Mouse (Mus musculus) 3T3-L1 (cell line): Measurements from ENCODE around the gene 1700021F05Rik.

ENCODE experiments used
- DNase-seq: peaks from one replicate; pipeline ENCODE4 v3.0.0-alpha.2; 2015; ENCODE audit warnings: low read depth, low spot score

Gene 1700021F05Rik

DNA sequence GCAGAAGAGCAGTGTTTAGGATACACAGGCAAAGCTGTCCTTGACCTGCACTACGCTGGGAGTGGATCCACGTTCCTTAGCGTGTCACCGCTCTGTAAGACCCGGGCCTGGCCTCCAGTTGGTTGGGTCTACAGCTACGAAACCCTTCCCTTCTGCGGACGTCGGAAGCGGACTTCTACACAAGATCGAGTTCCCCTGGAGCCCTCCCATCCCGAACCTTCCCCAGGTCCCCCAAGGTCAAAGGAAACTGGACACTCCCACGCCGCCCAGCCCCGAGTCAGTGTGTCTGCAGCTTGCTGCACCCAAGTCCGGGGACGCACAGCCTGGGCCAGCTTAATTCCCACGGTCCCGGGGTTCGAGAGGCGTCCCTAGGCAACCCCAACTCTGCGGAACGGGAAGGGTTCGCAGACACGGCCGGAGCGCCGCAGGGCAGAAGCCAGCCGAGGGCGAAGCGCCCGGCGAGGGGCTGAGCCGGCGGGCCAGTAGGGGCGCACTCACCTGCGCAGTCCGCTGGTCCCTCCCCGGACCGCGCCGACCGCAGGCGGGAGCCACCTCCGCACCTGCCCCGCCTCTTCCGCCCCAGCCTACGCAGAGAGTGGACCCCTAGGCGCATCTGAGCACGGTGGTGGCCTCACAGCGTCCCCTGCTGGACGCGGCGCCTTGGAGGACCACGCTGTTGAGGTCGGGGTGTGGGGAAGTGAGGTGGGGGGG is at the start of gene 1700021F05Rik:
TSS of gene 1700021F05Rik (minus strand) at position 553 of the 711 bp plus-strand sequence.
- DNase-seq: peak; percentile 90

GRCm38 (mm10) chr10:43588470-43589177 is 47.8 kb upstream of the 1700021F05Rik start:
- no peak for DNase-seq

- DNase-seq: no peak
Observed at GRCm38 (mm10) chr10:43584538-43584937, 43.7 kb upstream of the 1700021F05Rik start.

DNA sequence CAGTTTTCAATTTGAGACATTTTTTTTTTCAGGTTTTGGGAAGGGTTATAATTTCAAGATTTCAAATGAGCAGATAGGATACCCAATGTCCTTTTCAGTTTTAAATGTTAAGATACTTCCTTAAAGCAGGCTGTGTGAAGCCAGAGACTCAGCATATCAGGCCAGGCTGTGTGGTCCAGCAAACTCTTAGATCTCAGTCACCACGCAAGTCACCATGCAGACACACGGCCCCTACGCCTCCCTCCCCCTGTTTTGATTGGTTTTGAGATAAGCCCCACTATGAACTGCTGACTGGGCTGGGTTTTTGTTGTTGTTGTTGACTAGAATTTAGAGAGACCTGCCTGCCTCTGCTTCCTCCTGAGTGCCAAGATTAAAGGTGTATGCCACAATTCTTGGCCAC is 40.5 kb upstream of the 1700021F05Rik start:
- DNase-seq: no peak

GRCm38 (mm10) chr10:43580649-43581078 is 39.9 kb upstream of the 1700021F05Rik start:
- no peak for DNase-seq

DNA sequence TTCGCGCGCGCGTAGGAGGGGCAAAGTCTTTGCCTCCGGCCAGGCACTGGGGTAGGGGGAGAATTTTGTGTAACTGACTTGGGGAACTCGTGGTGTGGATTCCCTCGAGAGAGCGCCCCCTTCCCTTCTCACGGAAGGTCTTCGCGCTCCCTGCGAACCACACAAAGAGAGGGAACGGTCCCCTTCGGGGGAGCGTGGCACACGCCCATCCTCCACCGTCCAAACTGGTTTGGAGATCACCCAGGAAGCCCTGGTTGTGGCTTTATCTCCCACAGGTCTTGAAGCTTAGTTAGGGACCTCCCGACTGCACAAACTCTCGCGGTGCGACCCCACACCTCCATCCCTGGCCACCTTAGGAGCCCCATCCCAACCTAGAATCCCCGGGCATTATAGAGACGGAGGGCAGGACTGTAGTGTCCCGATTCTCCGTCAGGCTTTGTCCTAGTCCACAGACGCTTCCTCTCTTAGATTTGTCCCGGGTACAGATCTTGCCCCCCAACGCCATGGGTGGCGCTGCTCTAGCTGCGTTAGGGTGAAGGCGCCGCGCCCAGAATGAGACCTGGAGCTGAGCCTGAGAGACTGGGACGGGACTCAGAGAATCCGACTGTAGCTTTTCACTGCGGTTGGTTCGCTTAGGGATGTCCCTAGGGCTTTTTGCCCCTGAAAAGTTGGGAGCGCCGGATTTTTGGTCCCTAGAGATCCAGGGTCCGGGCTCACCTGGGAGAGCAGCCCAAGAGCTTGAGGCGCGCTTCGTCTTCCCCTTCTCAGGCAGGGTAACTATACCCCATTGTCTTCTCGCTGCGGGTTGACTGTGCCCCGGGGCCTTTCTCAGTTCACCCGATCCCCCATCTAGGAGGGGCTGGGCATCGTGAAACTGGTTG is 38.8 kb upstream of the 1700021F05Rik start:
- no peak for DNase-seq

GRCm38 (mm10) chr10:43578754-43579380 is 38.1 kb upstream of the 1700021F05Rik start:
- DNase-seq: no peak

- DNase-seq: peak; percentile 28
Observed at GRCm38 (mm10) chr10:43578366-43578753, 37.6 kb upstream of the 1700021F05Rik start.

- DNase-seq: no peak
Observed at GRCm38 (mm10) chr10:43577997-43578331, 37.2 kb upstream of the 1700021F05Rik start, which contains the start of gene Cd24a. Gene Cd24a (plus strand): TSS chr10:43578284.

DNA sequence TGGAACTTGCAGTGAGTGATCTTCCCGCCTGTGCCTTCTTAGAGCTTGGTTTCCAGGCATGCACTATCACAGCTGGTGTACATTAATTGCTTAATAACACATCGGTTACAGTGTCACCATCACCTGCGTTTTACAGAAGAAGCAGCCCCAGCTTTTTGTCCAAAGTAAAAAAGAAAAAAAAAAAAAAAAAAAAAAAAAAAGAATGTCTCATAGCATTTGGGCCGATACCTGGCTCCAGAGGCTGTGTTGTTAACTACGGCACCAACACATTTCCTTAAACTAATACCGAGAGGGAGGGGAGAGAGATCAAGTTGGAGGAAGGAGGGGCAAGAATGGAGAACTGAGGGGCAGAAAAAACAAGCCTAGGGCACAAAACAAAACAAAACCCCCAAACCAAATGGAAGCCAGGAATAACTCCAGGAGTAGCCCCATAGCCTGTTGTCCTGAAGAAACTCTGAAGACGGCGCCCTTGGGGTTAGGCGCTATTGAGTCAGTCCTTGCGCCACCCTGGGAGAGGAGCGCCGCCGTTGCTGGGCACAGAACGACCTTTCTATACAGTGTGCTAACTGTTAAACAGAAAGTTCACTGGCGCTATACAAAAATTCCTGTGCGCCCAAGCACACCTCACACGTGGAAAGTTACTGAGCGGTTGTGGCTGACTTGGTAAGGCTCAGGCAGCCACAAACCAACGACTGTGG is 36.7 kb upstream of the 1700021F05Rik start:
- peak; percentile 17 for DNase-seq

DNA sequence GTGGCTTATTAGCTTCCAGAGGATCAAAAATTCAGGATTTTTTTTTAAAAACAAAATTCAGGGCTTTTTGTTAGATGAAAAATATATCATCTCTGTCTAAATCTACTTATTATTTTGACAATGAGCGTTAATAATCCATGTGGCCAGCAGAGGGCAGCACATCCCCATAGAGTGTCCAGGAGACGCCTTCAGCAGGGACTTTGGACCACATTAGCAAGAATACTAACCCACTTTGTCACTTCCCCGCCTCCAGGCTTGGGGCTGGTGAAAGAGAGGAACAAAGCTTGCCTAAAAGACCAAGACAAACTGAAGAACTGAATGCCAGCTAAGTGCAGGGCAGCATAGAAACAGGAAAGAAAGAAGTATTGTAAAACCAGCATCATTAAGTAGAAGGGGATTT is 34.2 kb upstream of the 1700021F05Rik start:
- DNase-seq: peak; percentile 89

DNA sequence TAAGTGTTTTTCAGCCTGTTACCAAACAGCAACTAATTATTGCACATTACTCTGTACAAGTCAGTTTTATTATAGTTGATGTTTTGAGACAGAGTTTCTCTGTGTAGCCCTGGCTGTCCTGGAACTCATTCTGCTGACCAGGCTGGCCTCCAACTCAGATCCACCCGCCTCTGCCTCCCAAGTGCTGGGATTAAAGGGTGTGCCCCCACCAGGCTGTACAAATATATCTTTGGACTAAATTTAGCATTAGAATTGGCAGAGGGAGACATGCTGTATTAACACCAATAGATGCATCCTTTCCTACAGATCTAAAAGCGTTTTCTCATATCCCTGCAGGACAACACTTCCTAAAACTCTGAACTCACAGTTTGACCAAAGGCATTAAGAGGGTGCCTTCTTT is 33.6 kb upstream of the 1700021F05Rik start:
- DNase-seq: no peak

DNA sequence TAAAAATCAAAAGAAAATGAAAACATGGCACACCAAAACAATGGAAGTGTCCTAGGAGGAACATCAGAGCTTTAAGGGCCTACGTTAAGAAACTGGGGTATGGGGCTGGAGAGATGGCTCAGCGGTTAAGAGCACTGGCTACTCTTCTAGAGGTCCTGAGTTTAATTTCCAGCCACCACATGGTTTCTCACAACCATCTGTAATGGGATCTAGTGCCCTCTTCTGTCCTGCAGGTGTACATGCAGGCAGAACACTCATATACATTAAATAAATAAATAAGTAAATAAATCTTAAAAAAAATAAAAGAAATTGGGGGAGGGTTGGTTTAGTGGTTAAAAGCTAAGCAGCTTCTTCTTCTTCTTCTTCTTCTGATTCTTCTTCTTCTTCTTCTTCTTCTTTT is 20.5 kb upstream of the 1700021F05Rik start:
- no peak for DNase-seq

DNA sequence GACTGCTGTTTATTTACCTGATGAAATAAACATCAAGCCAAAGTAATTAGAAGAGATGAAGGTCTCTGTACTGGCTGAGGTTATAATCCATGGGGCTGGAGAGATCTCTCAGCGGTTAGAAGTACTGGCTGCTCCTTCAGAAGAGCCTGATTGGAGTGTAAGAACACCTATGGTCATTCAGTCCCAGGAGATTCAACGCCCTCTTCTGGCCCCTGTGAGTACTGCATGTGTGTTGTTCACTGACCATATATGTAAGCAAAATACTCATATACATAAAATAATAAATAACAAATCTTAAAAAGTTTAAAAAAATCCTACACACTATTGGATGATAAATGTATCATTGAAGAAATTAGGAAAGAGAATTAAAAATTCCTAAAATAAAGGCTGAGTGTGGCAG is 20.0 kb upstream of the 1700021F05Rik start:
- peak; percentile 26 for DNase-seq

- DNase-seq: no peak
Observed at GRCm38 (mm10) chr10:43559313-43559712, 18.5 kb upstream of the 1700021F05Rik start.

DNA sequence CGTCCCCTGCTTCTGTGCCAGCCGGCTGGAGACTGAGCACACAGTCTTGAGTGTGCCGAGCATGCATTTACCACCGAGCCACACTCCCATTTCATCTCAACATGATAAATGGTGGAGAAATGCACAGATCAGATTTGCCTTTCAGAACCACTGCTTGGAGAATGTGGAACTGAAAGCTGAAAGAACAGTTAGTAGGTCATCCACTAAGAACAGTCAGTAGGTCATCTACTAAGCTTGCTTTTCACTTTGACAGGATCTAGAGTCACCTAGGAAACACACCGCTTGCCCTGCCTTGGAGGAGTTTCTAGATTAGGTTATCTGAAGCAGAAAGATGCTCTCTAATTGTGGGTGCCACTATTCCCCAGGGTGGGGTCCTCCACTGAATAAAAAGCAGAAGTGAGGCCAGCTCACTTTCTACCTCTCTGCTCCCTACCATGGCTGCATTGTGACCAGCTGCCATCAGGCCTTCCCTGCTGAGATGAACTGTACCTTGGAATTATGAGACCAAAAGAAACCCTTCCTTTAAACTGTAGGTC is 16.9 kb upstream of the 1700021F05Rik start:
- DNase-seq: no peak

DNA sequence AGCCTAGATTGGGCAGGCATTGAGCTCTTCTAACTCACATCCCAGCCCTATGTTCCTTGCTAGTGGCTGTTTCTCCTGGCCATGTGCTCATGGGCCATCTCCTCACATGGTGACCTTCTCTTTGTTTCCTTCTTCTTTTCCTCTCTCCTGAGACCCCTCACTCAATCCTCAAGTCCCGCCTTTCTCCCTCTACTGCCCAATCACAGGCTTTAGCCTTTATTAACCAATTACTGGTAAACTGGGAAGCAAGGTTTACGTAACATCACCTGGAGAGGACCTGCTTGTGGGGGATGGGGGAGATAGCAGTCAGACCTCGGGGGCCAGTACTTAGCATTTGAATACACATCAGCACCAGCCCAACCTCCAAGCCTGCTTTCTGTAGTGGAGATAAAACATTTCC is 10.6 kb upstream of the 1700021F05Rik start:
- DNase-seq: no peak

DNA sequence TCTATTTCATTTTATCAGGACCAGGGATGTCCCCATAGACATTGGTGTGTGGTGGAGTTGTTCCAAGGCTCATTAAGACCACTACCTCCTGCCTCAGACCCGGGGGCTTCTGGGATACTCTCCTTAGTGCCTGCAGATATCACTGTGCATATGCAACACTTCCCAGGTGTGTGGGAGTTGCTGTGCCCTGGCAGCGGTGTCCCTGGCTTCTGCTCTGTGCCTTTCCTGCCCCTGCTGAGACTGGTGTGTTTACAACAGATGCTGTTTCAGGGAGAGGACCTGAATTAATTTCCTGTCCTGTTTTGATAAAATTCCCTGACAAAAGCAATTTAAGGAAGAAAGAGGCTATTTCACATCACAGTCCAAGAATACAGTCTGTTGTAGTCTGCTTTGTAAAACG is 10.1 kb upstream of the 1700021F05Rik start:
- no peak for DNase-seq

- DNase-seq: peak; percentile 26
Observed at GRCm38 (mm10) chr10:43549411-43549810, 8.6 kb upstream of the 1700021F05Rik start.

DNA sequence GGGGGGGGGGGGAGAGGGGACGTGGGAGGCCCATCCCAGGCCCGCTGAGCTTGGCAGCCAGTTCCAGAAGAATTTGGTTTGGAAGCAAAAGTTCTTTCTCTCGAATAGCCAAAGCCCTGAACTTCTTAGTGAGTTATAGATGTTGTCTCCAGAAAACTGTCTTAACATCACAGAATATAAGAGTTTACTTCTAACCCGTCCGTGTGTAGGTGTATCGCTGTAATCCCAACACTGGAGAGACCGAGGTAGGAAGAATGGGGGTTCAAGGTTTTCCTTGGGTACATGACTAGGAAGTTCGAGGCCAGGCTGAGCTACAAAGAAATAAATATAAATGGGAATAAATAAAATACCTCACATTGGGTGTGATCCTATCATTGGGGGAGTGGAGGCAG is 355 bp upstream of the 1700021F05Rik start:
- no peak for DNase-seq
